Mouse (Mus musculus) lung, postnatal 0 days (tissue): ENCODE results near the gene 4931429L15Rik. TPM values are rescaled to one million over a fixed set of nuclear protein-coding genes. Genes with fewer than 3 reads are reported as not detected.
"Not testable (repeated sequence)": the region's sequence is repeated elsewhere in the genome, so short reads cannot be mapped to it uniquely, and the experiment has no call there.

Experiments
- ATAC-seq: fragments of 200-750 bp; cut with Nextera tagmentation; 2 replicates; pipeline ENCODE4 v1.8.0; 2017; ENCODE audit warnings: moderate library complexity
- DNase-seq: peaks from one replicate; pipeline ENCODE4 v3.0.0-alpha.2; 2016; ENCODE audit warnings: low spot score
- H3K27ac ChIP-seq: fragments of 300-500 bp; sonication (generic); 2 replicates; pipeline ENCODE4 v1.5.1; 2014; ENCODE audit warnings: antibody characterized with exemption, mild to moderate bottlenecking, low read length, mixed read lengths
- H3K27me3 ChIP-seq: fragments of 300-500 bp; sonication (generic); replicated peaks from 2 replicates; pipeline ENCODE4 v1.6.1; 2014; ENCODE audit warnings: low read length, mixed read lengths; ENCODE audit not compliant: insufficient read depth
- H3K36me3 ChIP-seq: fragments of 300-500 bp; sonication (generic); 2 replicates; pipeline ENCODE4 v1.6.1; 2014; ENCODE audit warnings: low read length, mixed read lengths; ENCODE audit not compliant: insufficient read depth
- H3K4me1 ChIP-seq: fragments of 300-500 bp; sonication (generic); 2 replicates; pipeline ENCODE4 v1.6.1; 2014; ENCODE audit warnings: antibody characterized with exemption, low read depth, low read length, mixed read lengths; ENCODE audit not compliant: insufficient read depth
- H3K4me2 ChIP-seq: fragments of 300-500 bp; sonication (generic); replicated peaks from 2 replicates; pipeline ENCODE4 v1.6.1; 2014; ENCODE audit warnings: low read depth, mild to moderate bottlenecking, low read length, moderate library complexity, mixed read lengths
- H3K4me3 ChIP-seq: fragments of 300-500 bp; sonication (generic); 2 replicates; pipeline ENCODE4 v1.5.1; 2014; ENCODE audit warnings: low read depth, low read length
- H3K9ac ChIP-seq: fragments of 300-500 bp; sonication (generic); replicated peaks from 2 replicates; pipeline ENCODE4 v1.6.1; 2014; ENCODE audit warnings: low read depth, mild to moderate bottlenecking
- H3K9me3 ChIP-seq: fragments of 300-500 bp; sonication (generic); 2 replicates; pipeline ENCODE4 v1.6.1; 2016; ENCODE audit warnings: low read length, mixed read lengths
- CTCF ChIP-seq: IDR thresholded peaks from 2 replicates; pipeline ENCODE4 v1.5.1; 2016; ENCODE audit warnings: antibody characterized with exemption, mild to moderate bottlenecking
- EP300 ChIP-seq: IDR thresholded peaks from 2 replicates; pipeline ENCODE4 v1.6.1; 2016; ENCODE audit warnings: antibody characterized with exemption, mild to moderate bottlenecking, control low read depth
- WGBS: fragments of 180-500 bp; shearing (Covaris S2); extraction: QIAGEN DNeasy Blood & Tissue Kit; methylation state at CpG from one replicate; pipeline ENCODE4 v1.1.7; 2014; 5-methylcytosine and 5-hydroxymethylcytosine counted together
- polyA plus RNA-seq: library from polyadenylated mRNA; unstranded; fragments of >200 nt; fragmentation: Nextera tagmentation; extraction: Ambion mirVana; gene quantifications from 2 replicates; pipeline ENCODE4 v1.2.1, GENCODE M21; 2015

The 4931429L15Rik gene
- polyA plus RNA-seq, 1 experiment from 2014 or later, result not detected

DNA sequence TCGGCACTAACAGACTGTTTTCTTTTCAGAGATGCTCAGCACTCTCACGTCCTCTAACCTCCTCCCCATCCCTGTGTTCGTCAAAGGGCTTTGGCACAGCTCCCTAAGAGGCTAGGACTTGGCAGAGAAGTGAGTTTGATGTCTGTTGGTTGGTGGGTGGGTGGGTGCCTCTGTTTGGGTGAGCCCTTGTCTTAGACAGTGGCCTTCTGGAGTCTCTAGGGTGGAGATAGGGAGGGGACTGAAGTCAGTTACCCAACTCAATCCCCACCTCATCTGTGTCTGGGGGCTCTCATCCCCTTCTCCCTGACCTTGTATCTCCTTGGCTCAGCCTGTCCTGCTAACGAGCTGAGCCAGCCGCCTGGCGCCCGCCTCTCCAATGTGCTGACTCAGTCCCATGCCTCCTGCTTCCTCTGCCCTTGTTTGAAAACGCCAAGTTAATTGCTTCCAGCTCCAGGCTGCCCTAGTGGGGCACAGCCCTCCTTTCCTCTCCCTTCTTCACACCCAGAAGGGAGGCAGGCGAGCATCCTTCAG is 30.7 kb upstream of the 4931429L15Rik start:
- Histone ChIP-seq H3K4me3 (no peak overlapping the region), H3K27ac (no peak overlapping the region), H3K27me3 (no peaks in the 10 kb centered on the region), H3K4me1 (peaks cover 3% of the 10 kb centered on the region; the same call in 1 of the 2 replicates), H3K9ac (no peak overlapping the region), H3K4me2 (no peak overlapping the region), H3K9me3 (no peaks in the 10 kb centered on the region), H3K36me3 (no peaks in the 10 kb centered on the region)
- whole genome bisulfite sequencing, result 19% methylated on average over 9 of the region's 9 CpGs
- no peak for TF ChIP-seq EP300
- DNase-seq, result peak; percentile 35
- peak; percentile 66 for ATAC-seq

DNA sequence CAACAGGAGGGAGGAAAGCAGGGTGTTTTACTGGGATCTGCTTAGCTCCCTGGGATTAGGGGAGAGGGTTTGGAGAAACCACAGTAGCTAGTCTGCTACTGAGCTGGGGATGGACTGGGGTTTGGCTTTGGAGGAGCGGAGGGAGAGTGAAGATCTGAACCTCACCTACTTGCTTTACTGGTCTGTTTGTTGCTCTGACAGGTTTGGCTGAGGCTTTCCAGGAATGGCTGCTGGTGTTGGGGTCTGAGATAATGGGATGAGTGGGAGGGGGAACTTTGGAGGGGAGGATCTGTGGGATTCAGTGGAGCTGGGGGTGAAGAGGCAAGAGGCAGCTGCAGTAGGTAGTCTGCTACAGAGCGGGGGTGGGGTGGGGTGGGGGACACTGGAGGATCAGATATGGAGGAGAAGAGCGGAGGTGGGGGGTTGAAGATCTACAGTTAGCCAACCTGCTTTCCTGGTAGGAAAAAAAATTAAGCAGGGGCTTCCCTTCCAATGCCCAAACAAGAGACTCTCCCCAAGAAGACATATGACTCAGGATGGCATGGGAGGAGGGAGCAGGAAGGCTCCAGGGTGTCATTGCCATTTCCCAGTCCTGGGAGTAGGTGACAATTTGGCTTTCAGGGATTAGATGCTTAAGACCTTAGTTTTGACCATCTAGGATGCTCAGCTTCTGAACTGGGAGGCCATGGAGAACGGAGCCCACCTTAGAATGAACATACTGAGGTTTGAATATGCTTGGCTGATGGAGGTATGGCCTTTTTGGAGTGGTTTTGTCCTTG is 26.3 kb upstream of the 4931429L15Rik start:
- H3K4me2 ChIP-seq, result no peak overlapping the region

DNA sequence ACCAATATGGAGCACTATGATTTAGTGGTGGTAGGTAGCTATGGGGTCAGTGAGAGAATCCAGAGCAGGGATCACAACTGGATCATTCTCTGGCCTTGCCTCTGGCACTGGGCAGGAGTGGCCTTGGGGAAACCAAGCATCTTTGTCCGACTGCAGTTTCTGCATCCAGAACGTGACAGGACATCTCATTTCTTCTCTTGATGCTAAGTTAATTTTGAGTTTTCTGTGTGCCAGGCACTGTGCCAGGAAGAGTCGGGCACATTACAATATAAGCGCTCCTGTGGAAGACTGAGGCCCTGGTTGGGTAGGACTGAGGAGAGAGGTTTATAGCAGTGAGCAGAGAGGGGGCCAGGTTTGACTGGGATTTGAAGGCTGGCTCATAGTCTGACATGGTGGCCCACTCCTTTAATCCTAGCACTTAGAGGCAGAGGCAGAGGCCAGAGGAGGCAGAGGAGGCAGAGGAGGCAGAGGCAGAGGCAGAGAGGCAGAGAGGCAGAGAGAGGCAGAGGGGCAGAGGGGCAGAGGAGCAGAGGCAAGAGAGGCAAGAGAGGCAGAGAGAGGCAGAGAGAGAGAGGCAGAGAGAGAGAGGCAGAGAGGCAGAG is 19.4 kb upstream of the 4931429L15Rik start:
- Histone ChIP-seq H3K36me3 (no peaks in the 10 kb centered on the region), H3K9me3 (no peaks in the 10 kb centered on the region), H3K9ac (no peak overlapping the region), H3K4me1 (no peaks in the 10 kb centered on the region), H3K27ac (no peak overlapping the region), H3K4me2 (no peak overlapping the region), H3K4me3 (no peak overlapping the region), H3K27me3 (no peaks in the 10 kb centered on the region)
- DNase-seq (no peak), ATAC-seq (no peak)
- 73% methylated on average over 4 of the region's 4 CpGs for WGBS
- TF ChIP-seq EP300 (no peak), CTCF (no peak)

More for the DNA sequence above, 26.3 kb upstream of the 4931429L15Rik start:
- Histone ChIP-seq H3K27me3 (no peaks in the 10 kb centered on the region), H3K9ac (no peak overlapping the region), H3K4me1 (no peaks in the 10 kb centered on the region), H3K9me3 (no peaks in the 10 kb centered on the region), H3K36me3 (no peaks in the 10 kb centered on the region), H3K27ac (no peak overlapping the region), H3K4me3 (no peak overlapping the region)
- DNase-seq, result no peak
- ATAC-seq, result no peak
- no peak for TF ChIP-seq EP300
- no peak for TF ChIP-seq CTCF
- 74% methylated on average over 4 of the region's 4 CpGs for WGBS

DNA sequence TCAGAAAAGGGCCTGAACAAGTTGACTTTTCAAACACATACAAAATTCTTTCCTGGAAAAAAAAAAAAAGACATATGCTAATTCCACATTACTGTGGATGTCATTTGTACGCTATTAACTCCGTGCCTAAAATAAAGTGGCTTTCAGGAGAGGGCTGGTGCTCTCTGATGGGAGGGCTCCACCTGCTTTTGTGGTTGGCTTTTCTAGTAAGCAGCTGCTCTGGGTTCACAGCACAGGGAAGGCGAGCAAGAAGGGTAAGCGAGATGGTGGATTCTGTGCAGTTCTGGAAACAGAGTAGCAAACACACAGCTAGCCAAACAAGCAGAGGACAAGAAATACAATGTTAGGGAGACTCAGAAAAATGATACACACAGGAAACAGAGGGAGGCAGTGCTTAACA is 18.6 kb upstream of the 4931429L15Rik start:
- ATAC-seq (no peak), DNase-seq (no peak)
- Histone ChIP-seq H3K27ac (no peak overlapping the region), H3K4me1 (no peaks in the 10 kb centered on the region), H3K9ac (no peak overlapping the region), H3K27me3 (no peaks in the 10 kb centered on the region), H3K4me3 (no peak overlapping the region), H3K9me3 (no peaks in the 10 kb centered on the region), H3K36me3 (no peaks in the 10 kb centered on the region), H3K4me2 (no peak overlapping the region)
- TF ChIP-seq CTCF (no peak), EP300 (no peak)
- WGBS, result 47% methylated on average over 4 of the region's 4 CpGs

DNA sequence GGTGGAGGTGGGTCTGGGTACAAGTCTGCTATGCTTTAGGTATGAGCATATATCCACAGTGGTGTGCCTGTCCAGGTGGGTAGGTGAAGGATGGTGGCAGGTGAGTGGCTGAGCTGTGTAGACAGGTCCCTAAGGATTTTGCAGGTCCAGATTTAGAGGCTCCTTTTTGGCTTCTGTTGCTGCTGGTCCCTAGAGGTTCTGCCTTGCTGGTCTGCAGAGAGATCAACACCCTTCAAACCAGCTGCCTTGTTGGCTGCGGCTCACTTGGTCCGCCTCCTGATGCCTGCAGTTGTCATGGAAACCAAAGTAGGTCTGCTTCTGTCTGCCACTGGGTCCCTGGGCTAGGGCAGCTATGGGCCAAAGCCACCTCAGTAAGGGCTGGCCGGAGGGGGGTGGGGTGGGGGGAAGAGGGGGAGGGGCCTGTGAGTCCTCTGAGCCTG is 18.1 kb upstream of the 4931429L15Rik start:
- no peak for ATAC-seq
- H3K9me3 ChIP-seq, result no peaks in the 10 kb centered on the region
- H3K27ac ChIP-seq, result no peak overlapping the region
- H3K36me3 ChIP-seq, result no peaks in the 10 kb centered on the region
- WGBS, result 13% methylated on average over 3 of the region's 3 CpGs
- no peak overlapping the region for H3K4me2 ChIP-seq
- no peak overlapping the region for H3K9ac ChIP-seq
- no peak for DNase-seq
- H3K4me1 ChIP-seq, result no peaks in the 10 kb centered on the region
- TF ChIP-seq CTCF, result no peak
- no peak for TF ChIP-seq EP300
- H3K27me3 ChIP-seq, result no peaks in the 10 kb centered on the region
- H3K4me3 ChIP-seq, result no peak overlapping the region

DNA sequence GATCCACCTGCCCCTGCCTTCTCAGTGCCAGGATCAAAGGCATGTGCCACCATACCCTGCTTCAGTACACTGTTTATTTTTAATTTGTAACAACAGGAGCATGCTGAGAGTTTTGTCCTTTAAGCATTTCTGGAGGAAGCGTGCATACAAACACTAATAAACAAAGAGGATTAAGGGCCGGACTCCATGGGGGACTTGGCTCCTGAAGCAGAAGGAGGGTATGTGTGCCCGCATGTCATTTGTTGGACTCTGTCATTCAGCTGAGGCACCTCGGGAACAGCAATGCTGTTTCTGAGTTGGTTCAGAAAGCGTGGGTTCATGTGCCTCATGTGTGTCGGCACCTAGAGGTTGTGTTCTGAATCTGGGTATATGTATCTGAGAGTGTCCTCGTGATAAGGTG is 17.5 kb upstream of the 4931429L15Rik start:
- ATAC-seq (no peak), DNase-seq (no peak)
- Histone ChIP-seq H3K36me3 (no peaks in the 10 kb centered on the region), H3K4me1 (no peaks in the 10 kb centered on the region), H3K9me3 (no peaks in the 10 kb centered on the region), H3K4me3 (no peak overlapping the region), H3K27ac (no peak overlapping the region), H3K9ac (no peak overlapping the region), H3K27me3 (no peaks in the 10 kb centered on the region), H3K4me2 (no peak overlapping the region)
- WGBS, result 54% methylated on average over 7 of the region's 7 CpGs
- no peak for TF ChIP-seq EP300
- TF ChIP-seq CTCF, result no peak

DNA sequence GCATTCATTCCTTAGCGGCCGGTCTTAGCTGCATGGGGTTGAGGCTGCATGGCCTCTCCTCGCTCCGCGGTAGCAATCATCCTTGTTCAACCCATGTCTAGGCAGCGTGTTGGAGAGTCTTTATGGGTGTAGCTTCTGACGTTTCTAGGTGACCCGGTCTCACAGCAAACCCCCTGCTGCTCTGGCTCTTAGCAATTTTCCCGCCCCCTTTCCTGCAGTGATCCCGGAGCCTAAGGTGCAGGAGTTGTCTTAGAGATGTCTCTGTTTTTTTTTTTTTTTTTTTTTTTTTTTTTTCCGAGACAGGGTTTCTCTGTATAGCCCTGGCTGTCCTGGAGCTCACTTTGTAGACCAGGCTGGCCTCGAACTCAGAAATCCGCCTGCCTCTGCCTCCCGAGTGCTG is 16.5 kb upstream of the 4931429L15Rik start:
- not testable (repeated sequence) for H3K4me3 ChIP-seq, H3K4me2 ChIP-seq, H3K9me3 ChIP-seq, DNase-seq, H3K9ac ChIP-seq, H3K36me3 ChIP-seq, H3K27ac ChIP-seq, ATAC-seq, H3K4me1 ChIP-seq, H3K27me3 ChIP-seq
- WGBS, result 74% methylated on average over 12 of the region's 14 CpGs
